Mouse (Mus musculus) cortical plate, adult 2 months (tissue): ENCODE measurements around the gene Rasgrp4.

Experiments
- CTCF ChIP-seq: fragments of 200-500 bp; IDR thresholded peaks from 2 replicates; pipeline ENCODE4 v1.5.1; 2011; ENCODE audit warnings: mild to moderate bottlenecking, control low read depth, low read length; ENCODE audit not compliant: insufficient read depth; ENCODE audit errors: extremely low read depth
- POLR2A ChIP-seq: fragments of 200-500 bp; IDR thresholded peaks from 2 replicates; pipeline ENCODE4 v1.6.1; 2011; ENCODE audit warnings: mild to moderate bottlenecking, low read length, control low read depth; ENCODE audit not compliant: insufficient read depth; ENCODE audit errors: extremely low read depth

- TF ChIP-seq POLR2A, result no peak
- no peak for TF ChIP-seq CTCF
Measured at GRCm38 (mm10) chr7:29168121-29168695, 33.6 kb downstream of the Rasgrp4 start.
